Mouse (Mus musculus): Measurements from ENCODE around the gene Zfp292.

Zfp292 gene

DNA sequence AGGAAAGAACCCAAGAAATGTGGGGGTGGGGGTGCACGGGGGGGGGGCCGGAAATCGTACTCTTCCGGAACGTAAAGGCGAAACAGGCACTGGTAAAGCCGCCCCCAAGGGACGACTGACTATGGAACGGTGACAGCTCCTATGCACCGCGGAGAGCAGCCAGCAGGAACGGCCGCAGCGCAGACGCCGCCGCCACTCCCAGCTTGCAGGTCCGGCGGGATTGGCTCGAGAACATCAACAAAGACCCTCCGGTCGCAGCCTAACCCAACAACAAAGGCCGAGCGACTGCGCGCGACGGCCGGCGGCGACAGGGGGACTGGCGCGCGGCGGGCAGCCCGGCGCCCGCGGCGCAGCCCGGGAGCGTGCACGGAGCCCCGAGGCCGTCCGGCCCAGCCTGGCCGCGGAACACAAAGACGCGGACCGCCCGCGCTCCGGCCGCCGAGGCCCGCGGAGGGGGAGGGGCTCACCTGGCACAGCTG, 430 bp downstream of the Zfp292 start:
- DNase-seq (ENCODE audit: low spot score), result peak; percentile 23

DNA sequence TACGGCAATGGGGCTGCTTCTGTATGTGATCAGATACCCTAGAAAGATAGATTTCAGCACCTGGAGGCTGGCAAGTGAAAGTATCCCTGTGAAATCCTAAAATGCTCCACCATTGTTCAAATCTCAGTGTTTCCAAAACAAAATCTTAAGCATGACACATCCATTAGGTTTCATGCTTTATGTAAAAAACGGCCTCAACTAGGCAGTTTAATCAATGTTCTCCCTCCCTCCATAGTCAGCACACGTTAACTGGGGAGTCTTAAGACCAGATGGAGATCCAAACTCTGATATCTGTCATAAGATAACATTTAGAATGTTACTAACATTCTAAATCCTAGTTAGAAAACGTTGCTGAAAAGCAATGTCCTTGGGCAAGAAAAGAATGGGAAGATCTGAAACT, 909 bp downstream of the Zfp292 start:
- DNase-seq (ENCODE audit: low spot score), result no peak

- DNase-seq (ENCODE audit: low spot score), result no peak
Measured at GRCm38 (mm10) chr4:34880921-34881650, 1.7 kb downstream of the Zfp292 start.

GRCm38 (mm10) chr4:34874234-34874633, 8.5 kb downstream of the Zfp292 start:
- no peak for DNase-seq (ENCODE audit: low spot score)

DNA sequence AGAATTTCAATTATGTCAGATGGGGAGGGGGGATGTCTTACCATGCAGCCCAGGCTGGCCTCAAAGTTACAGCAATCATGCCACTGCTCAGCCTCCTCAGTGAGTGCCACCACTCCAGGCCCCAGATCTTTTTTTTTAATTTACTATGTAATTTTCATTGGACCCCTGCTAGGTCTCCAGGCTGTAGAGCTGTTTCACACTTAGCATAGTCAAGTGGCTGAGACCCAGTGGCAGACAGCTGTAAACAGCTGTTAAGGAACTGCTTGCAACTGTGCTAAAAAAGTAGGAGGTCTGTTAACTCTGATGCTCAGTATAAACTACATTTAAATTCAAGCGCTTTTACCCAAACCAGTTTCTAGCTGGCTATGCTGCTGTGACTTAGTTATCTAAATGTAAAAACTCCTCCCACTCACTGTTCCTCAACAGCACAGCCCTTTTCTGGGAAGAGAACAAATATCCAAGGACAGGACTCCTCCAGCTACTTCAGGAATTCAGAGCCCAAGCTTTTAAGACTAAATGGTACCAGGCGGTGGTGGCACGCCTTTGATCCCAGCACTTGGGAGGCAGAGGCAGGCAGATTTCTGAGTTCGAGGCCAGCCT, 9.8 kb downstream of the Zfp292 start:
- DNase-seq (ENCODE audit: low spot score), result no peak

- no peak for DNase-seq (ENCODE audit: low spot score)
Measured at GRCm38 (mm10) chr4:34869813-34870212, 12.9 kb downstream of the Zfp292 start.

GRCm38 (mm10) chr4:34861438-34861837, 21.3 kb downstream of the Zfp292 start:
- DNase-seq (ENCODE audit: low spot score), result no peak

DNA sequence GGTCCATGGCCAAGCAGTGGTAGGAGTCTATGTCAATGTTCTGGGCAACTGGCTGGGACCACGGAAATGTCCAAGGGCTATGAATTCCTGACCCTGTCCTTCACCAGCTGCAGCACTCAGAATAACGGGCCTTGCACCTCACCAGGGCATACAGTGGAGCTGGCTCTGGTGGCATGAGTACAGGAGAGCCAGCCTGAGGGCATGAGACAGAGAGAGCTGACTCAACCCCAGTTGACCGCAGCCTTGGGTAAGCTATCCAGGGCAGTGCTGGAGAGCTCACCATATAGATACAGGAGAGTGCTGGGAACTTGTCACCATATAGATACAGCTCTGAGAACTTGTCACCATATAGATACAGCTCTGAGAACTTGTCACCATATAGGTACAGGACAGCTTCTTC, 23.3 kb downstream of the Zfp292 start:
- no peak for DNase-seq (ENCODE audit: low spot score)

GRCm38 (mm10) chr4:34858903-34859302, 23.9 kb downstream of the Zfp292 start:
- no peak for DNase-seq (ENCODE audit: low spot score)

DNA sequence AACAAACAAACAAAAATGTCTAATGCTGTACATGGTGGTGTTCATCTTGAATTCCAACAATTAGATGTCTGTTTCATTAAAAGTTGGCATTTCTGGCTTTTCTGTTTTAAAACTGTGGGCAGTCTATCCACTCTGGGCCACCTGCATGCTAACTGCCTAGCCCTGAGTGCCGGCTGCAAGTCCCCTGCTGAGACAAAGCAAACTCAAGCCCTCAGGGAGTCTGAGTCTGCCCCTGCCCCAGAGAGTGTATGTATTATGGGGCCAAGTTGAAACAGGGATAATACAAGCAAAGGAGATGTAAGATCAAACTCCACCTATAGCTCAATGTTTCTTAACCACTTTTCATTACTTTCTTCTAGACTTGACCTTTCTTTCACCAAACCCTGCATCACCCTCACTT, 26.8 kb downstream of the Zfp292 start:
- DNase-seq (ENCODE audit: low spot score), result no peak

DNA sequence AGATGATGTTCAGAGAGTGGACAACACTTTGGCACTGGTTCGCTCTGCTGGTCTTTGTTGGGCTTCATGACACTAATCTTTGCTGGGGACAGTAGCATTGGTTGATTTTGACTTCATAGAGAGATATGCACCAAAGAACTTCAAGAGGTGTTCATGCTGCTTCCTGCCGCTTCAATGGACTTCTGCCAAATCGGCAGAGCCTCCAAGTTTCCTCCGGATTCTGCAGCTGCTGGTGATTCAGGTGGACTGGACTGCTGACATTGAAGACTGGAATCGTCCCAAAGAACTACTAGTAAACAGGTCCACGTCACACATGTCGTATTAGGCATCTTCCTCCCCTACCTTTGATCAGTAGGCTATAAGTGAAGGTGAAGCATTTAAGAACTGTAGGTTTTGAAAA, 30.7 kb downstream of the Zfp292 start:
- no peak for DNase-seq (ENCODE audit: low spot score)

DNA sequence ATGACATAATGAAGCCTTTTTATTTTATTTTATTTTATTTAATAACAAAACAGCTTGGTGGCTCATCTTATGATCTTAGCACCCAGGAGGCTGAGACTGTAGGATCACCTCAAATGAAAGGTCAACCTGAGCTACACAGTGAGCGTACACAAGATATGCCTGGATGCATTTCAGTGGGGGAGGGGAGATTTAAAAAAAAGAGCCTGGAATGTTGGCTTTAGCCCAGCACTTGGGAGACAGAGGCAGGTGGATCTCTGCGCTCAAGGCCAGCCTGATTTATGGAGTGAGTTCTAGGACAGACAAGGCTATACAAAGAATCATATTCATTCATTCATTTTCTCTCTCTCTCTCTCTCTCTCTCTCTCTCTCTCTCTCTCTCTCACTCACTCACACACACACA, 32.6 kb downstream of the Zfp292 start:
- DNase-seq (ENCODE audit: low spot score), result no peak

DNA sequence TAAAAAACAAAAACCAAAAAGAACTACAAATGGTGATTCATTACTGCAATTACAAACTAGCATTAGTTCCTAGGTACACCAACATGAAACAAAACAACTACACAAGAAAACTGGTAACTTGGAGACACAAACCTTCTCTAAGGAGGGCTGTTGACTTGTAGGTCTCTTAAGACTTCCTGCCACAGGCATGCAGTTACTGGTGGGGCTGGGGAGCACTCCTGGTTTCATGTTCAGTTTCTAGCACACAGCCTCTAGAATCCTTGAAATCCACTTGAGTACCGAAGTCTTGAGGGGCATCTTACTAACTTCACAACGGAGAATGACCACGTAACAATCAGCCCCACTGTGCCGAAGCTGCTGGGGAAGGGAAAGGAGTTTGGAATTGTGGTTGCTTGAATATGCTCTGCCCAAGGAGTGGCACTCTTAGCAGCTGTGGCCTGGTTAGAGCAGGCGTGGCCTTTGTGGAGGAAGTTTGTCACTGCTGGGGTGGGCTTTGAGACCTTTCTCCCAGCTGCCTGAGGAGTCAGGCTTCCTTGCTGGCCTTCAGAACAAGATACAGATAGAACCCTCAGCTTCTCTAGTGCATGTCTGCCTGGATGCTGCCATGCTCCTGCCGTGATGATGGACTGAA, 35.0 kb downstream of the Zfp292 start:
- DNase-seq (ENCODE audit: low spot score), result no peak

GRCm38 (mm10) chr4:34843839-34844238, 38.9 kb downstream of the Zfp292 start:
- no peak for DNase-seq (ENCODE audit: low spot score)

DNA sequence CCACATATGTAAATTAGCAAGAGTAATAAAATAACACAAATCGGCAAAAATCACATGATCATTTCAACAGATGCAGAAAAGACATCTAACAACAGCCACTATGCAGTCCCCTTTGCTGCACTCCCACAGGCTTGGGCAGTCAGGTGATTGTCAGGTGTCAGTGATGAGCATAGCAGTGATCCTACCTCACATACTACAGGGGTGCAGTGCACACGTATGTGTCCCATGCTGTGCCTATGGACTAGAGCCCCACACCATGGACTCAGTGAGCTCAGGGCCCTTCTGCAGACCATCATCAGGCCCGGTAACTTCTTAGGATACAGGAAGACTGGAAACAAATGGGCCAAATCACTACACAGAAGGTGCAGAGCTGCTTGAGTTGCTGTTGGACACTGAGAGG, 39.9 kb downstream of the Zfp292 start:
- no peak for DNase-seq (ENCODE audit: low spot score)

- no peak for DNase-seq (ENCODE audit: low spot score)
Measured at GRCm38 (mm10) chr4:34831496-34831895, 51.3 kb downstream of the Zfp292 start.

DNA sequence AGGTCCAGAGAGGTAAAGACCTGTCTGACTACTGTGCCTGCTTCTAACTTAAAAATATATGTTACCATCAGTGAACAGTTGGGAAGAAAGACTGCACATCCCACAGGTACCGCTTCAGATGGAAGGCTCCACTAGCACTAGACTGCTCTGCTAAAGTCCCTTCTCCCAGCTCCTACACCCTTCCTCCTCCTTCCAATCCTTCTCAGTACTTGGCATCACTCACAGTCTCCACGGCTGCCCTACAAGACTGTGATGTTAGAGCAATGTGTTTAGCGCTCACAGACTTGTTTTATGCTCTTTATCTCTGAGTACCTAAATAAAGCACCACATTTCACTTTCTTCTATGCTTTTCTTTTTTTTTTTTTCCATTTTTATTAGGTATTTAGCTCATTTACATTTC, 53.3 kb downstream of the Zfp292 start:
- DNase-seq (ENCODE audit: low spot score), result no peak

- no peak for DNase-seq (ENCODE audit: low spot score)
Measured at GRCm38 (mm10) chr4:34823901-34824300, 58.9 kb downstream of the Zfp292 start.

GRCm38 (mm10) chr4:34819904-34820303, 62.9 kb downstream of the Zfp292 start:
- DNase-seq (ENCODE audit: low spot score), result no peak

- no peak for DNase-seq (ENCODE audit: low spot score)
Measured at GRCm38 (mm10) chr4:34801166-34802034, 81.4 kb downstream of the Zfp292 start.

- DNase-seq (ENCODE audit: low spot score), result no peak
Measured at GRCm38 (mm10) chr4:34798005-34798404, 84.8 kb downstream of the Zfp292 start.

GRCm38 (mm10) chr4:34797294-34797983, 85.3 kb downstream of the Zfp292 start:
- DNase-seq (ENCODE audit: low spot score), result no peak

Data from c-Kit-positive CD71-positive TER-119-positive erythroid progenitor cells, embryonic 14.5 days (primary cell).